Mouse (Mus musculus) hindbrain, embryonic 11.5 days (tissue): ENCODE measurements around the gene Plpp3. TPM values are rescaled to one million over a fixed set of nuclear protein-coding genes. Genes with fewer than 3 reads are reported as not detected.
A peak's percentile ranks its signal among the peaks of the same experiment; 100 is the strongest.

Source experiments
- ATAC-seq: fragments of 200-750 bp; cut with Nextera tagmentation; 2 replicates; pipeline ENCODE4 v1.8.0; 2017; ENCODE audit warnings: mild to moderate bottlenecking, moderate TSS enrichment, moderate library complexity; ENCODE audit not compliant: low FRiP score
- DNase-seq: peaks from one replicate; pipeline ENCODE4 v3.0.0-alpha.2; 2015; ENCODE audit warnings: low spot score
- H3K27ac ChIP-seq: fragments of 300-500 bp; sonication (generic); 2 replicates; pipeline ENCODE4 v1.5.1; 2014; ENCODE audit warnings: mild to moderate bottlenecking, low read depth, low read length
- H3K27me3 ChIP-seq: fragments of 300-500 bp; sonication (generic); 2 replicates; pipeline ENCODE4 v1.6.1; 2014; ENCODE audit warnings: mild to moderate bottlenecking, low read length, moderate library complexity, mixed read lengths; ENCODE audit not compliant: control insufficient read depth, insufficient read depth
- H3K36me3 ChIP-seq: fragments of 300-500 bp; sonication (generic); 2 replicates; pipeline ENCODE4 v1.6.1; 2014; ENCODE audit warnings: mild to moderate bottlenecking, low read length, moderate library complexity, mixed read lengths; ENCODE audit not compliant: control insufficient read depth, insufficient read depth
- H3K4me1 ChIP-seq: fragments of 300-500 bp; sonication (generic); replicated peaks from 2 replicates; pipeline ENCODE4 v1.6.1; 2014; ENCODE audit warnings: low read length, mixed read lengths; ENCODE audit not compliant: control insufficient read depth, insufficient read depth
- H3K4me2 ChIP-seq: fragments of 300-500 bp; sonication (generic); replicated peaks from 2 replicates; pipeline ENCODE4 v1.6.1; 2014; ENCODE audit warnings: mild to moderate bottlenecking, low read depth, low read length
- H3K4me3 ChIP-seq: fragments of 300-500 bp; sonication (generic); 2 replicates; pipeline ENCODE4 v1.5.1; 2014; ENCODE audit warnings: low read depth, low read length
- H3K9ac ChIP-seq: fragments of 300-500 bp; sonication (generic); 2 replicates; pipeline ENCODE4 v1.6.1; 2014; ENCODE audit warnings: low read depth, low read length
- H3K9me3 ChIP-seq: fragments of 300-500 bp; sonication (generic); 2 replicates; pipeline ENCODE4 v1.6.1; 2016; ENCODE audit warnings: low read length; ENCODE audit not compliant: control insufficient read depth
- WGBS: fragments of 180-500 bp; shearing (Covaris S2); extraction: QIAGEN DNeasy Blood & Tissue Kit; methylation state at CpG from one replicate; pipeline ENCODE4 v1.1.7; 2014; 5-methylcytosine and 5-hydroxymethylcytosine counted together
- polyA plus RNA-seq: library from polyadenylated mRNA; unstranded; fragments of >200 nt; fragmentation: Nextera tagmentation; extraction: Ambion mirVana; gene quantifications from 2 replicates; pipeline ENCODE4 v1.2.1, GENCODE M21; 2014

Gene Plpp3
- polyA plus RNA-seq, 1 experiment from 2014 or later = 52.7 TPM

GRCm38 (mm10) chr4:105113042-105113441, 44.1 kb upstream of the Plpp3 start:
- WGBS = 87% methylated on average over 5 of the region's 5 CpGs
- Histone ChIP-seq H3K4me3 (no peak overlapping the region), H3K4me2 (no peak overlapping the region), H3K27me3 (no peaks in the 10 kb centered on the region; the same call in 1 of the 2 replicates), H3K9me3 (no peaks in the 10 kb centered on the region), H3K4me1 (no peaks in the 10 kb centered on the region; the same call in 1 of the 2 replicates), H3K9ac (no peak overlapping the region), H3K36me3 (no peaks in the 10 kb centered on the region), H3K27ac (no peak overlapping the region)
- ATAC-seq (no peak), DNase-seq (no peak)

GRCm38 (mm10) chr4:105113468-105113867, 43.7 kb upstream of the Plpp3 start:
- Histone ChIP-seq H3K36me3 (no peaks in the 10 kb centered on the region), H3K4me3 (no peak overlapping the region), H3K27ac (no peak overlapping the region), H3K4me1 (no peaks in the 10 kb centered on the region; the same call in 1 of the 2 replicates), H3K4me2 (no peak overlapping the region), H3K27me3 (no peaks in the 10 kb centered on the region; the same call in 1 of the 2 replicates), H3K9ac (no peak overlapping the region), H3K9me3 (no peaks in the 10 kb centered on the region)
- WGBS = 93% methylated on average over 3 of the region's 3 CpGs
- ATAC-seq = no peak
- no peak for DNase-seq

DNA sequence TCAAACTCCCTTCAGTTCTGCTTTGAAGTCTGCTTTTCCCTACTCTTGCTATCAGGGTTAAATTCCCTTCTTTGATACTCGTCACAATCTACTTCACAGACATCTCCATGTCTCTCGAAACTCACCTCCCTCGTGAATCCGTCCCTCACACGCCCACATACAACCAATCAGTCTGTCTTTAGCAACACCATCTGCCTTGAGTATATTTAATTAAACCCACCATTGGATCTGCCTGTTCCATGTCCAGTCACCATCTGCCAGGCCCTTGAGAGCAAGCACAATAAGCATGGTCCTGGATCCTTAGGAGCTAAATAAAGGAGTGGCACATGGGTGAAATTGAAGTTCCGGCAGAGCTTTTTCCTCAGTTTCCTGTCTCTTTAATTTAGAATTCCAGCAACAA, 36.1 kb upstream of the Plpp3 start:
- Histone ChIP-seq H3K27ac (no peak overlapping the region), H3K9me3 (no peaks in the 10 kb centered on the region)

DNA sequence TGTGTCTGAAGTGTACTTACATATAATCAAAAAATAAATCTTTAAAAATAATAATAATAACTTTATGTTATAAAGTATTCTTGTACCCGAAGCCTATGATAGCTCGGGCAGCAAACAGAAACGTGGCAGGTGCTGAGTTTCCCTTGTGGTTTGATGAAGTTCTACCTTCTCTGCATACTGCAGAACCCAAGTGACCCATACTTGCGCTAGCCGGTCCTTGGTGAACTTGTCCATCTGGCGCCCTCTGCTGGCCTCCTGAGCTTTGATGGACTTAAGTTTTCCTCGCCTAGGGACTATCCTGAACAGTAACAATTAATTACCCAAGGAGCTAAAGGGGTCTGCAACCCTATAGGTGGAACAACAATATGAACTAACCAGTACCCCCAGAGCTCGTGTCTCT, 34.7 kb upstream of the Plpp3 start:
- H3K9ac ChIP-seq = no peak overlapping the region
- H3K27ac ChIP-seq = no peak overlapping the region
- DNase-seq (peak; percentile 75), ATAC-seq (no peak)
- no peaks in the 10 kb centered on the region for H3K9me3 ChIP-seq
- 47% methylated on average over 8 of the region's 8 CpGs for WGBS
- no peak overlapping the region for H3K4me3 ChIP-seq
- no peaks in the 10 kb centered on the region for H3K4me1 ChIP-seq
- no peak overlapping the region for H3K4me2 ChIP-seq
- H3K27me3 ChIP-seq = no peaks in the 10 kb centered on the region
- H3K36me3 ChIP-seq = no peaks in the 10 kb centered on the region

More for the DNA sequence above, 36.1 kb upstream of the Plpp3 start:
- Histone ChIP-seq H3K4me3 (no peak overlapping the region), H3K36me3 (no peaks in the 10 kb centered on the region), H3K27me3 (no peaks in the 10 kb centered on the region), H3K4me2 (no peak overlapping the region), H3K9ac (no peak overlapping the region), H3K4me1 (no peaks in the 10 kb centered on the region)
- ATAC-seq = no peak
- DNase-seq = peak; percentile 10
- 66% methylated on average over 6 of the region's 6 CpGs for WGBS

DNA sequence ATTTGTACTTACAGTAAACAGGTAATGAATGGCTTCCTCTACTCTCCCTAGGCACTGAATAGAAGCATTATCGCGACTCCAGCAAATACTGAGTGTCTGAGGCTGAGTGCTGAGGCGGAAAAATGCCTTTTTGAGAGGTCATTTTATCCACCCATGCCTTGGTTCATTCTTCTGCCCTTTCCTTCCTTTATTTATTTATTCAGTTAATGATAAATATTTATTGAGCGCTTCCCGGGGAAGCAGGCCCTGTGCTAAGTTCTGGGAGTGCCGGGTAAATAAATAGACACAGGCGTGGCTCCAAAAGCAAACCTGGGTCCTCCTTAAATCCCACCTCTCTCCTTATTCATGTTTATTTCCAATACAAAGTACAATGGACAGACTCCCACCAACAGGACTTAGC, 27.9 kb upstream of the Plpp3 start:
- Histone ChIP-seq H3K4me3 (no peak overlapping the region), H3K9me3 (no peaks in the 10 kb centered on the region), H3K4me2 (no peak overlapping the region), H3K36me3 (no peaks in the 10 kb centered on the region), H3K27me3 (no peaks in the 10 kb centered on the region), H3K27ac (no peak overlapping the region), H3K4me1 (no peaks in the 10 kb centered on the region), H3K9ac (no peak overlapping the region)
- DNase-seq = no peak
- ATAC-seq = no peak
- WGBS = 74% methylated on average over 7 of the region's 7 CpGs

GRCm38 (mm10) chr4:105131756-105132314, 25.3 kb upstream of the Plpp3 start:
- ATAC-seq = no peak
- Histone ChIP-seq H3K9ac (no peak overlapping the region), H3K4me1 (no peaks in the 10 kb centered on the region), H3K4me3 (no peak overlapping the region), H3K9me3 (no peaks in the 10 kb centered on the region), H3K4me2 (no peak overlapping the region), H3K27ac (no peak overlapping the region), H3K36me3 (no peaks in the 10 kb centered on the region), H3K27me3 (no peaks in the 10 kb centered on the region)
- DNase-seq = no peak
- 76% methylated on average over 9 of the region's 9 CpGs for WGBS

GRCm38 (mm10) chr4:105133350-105134050, 23.6 kb upstream of the Plpp3 start:
- 72% methylated on average over 4 of the region's 4 CpGs for WGBS
- no peaks in the 10 kb centered on the region for H3K9me3 ChIP-seq
- H3K4me3 ChIP-seq = no peak overlapping the region
- ATAC-seq (no peak), DNase-seq (no peak)
- H3K27me3 ChIP-seq = no peaks in the 10 kb centered on the region
- H3K4me2 ChIP-seq = no peak overlapping the region
- H3K27ac ChIP-seq = no peak overlapping the region
- no peaks in the 10 kb centered on the region for H3K36me3 ChIP-seq
- H3K9ac ChIP-seq = no peak overlapping the region
- H3K4me1 ChIP-seq = no peaks in the 10 kb centered on the region

DNA sequence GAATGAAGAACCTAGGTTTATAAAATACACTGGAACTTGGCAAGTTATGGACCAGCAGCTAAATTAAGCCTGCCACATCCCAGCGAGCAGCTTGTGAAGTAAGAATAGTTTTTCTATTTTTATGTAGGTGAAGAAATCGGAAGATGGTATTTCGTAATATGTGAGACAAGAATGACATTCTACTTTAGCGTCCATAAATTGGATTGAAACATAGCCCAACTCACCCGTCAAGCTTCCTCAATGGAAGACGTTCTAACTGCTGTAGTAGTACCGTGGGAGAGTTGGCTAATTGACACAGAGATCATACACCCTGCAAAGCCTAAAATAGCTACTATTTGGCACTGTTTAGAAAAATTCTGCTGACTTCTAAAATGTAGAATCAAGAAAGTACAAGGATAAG, 7.7 kb upstream of the Plpp3 start:
- Histone ChIP-seq H3K36me3 (no peaks in the 10 kb centered on the region), H3K27ac (no peak overlapping the region), H3K4me3 (no peak overlapping the region), H3K27me3 (no peaks in the 10 kb centered on the region), H3K4me1 (no peaks in the 10 kb centered on the region), H3K4me2 (no peak overlapping the region), H3K9me3 (no peaks in the 10 kb centered on the region), H3K9ac (no peak overlapping the region)
- 89% methylated on average over 7 of the region's 7 CpGs for whole genome bisulfite sequencing
- DNase-seq = no peak
- ATAC-seq = no peak
